ENCODE assay signal across 25 mouse cellular contexts in the genomic region with DNA sequence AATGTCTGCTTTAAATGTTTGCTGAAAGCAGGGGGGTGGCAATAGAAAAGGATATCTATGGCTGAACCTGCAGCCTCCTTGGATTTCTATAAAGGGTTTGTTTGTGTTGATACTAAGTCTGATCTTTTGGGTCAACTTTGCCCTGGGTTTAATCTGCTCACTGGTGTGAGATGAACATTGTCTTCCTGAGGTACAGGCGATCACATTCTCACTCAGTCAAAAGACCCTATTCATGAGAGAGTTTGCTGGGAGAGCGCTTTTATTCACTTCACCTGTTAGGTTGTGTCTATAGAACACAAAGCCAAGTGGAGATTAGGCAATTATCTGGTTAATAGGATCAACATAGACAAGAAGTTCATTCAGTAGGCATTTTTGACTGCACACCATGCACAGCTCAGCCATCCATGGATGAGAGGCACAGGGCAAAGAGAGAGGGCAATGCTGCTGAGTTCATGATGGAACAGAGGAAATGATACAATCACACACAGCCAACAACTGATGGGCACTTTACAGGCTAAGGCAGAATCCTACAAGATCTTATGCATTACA.
DNase-seq lines count a peak whose midpoint lies in the region; ATAC-seq and TF ChIP-seq lines count a peak whose summit lies in the region.
"Had no signal": no experiment of that assay in that cellular context is flagged by ENCODE, and none has a peak within 500 bp of the region (broad histone marks: within the 10 kb centered on the region; RNA-seq: fewer than 3 reads in every experiment).

No protein-coding gene starts in this region.

- H3K27ac ChIP-seq in forebrain, embryonic 10.5 days: no peak overlapping the region
- no peak overlapping the region for H3K27ac ChIP-seq in forebrain, embryonic 13.5 days
- H3K27ac ChIP-seq in midbrain, embryonic 13.5 days: peak overlapping the region; percentile 8; the same call in 1 of the 2 replicates
- H3K27ac ChIP-seq in thymus, adult 2 months (ENCODE audit: control insufficient read depth, insufficient read depth, low read length): no peak overlapping the region
- H3K27ac ChIP-seq: heart, embryonic 13.5 days; hindbrain, embryonic 14.5 days; limb, embryonic 12.5 days; liver, embryonic 15.5 days; neural tube, embryonic 13.5 days had no signal

- WGBS in forebrain, embryonic 10.5 days: 9% methylated on average over 2 of the region's 2 CpGs
- 4% methylated on average over 2 of the region's 2 CpGs for WGBS in forebrain, embryonic 13.5 days
- 7% methylated on average over 2 of the region's 2 CpGs for whole genome bisulfite sequencing in midbrain, embryonic 13.5 days
- WGBS in thymus, adult 2 months: 88% methylated on average over 2 of the region's 2 CpGs

- no peak for TF ChIP-seq CTCF in thymus, adult 2 months (IDR thresholded peaks at IDR 0.05; ENCODE audit: borderline replicate concordance, control insufficient read depth, extremely low read depth, insufficient read depth, low read length, poor library complexity)

- no peaks in the 10 kb centered on the region for H3K36me3 ChIP-seq in forebrain, embryonic 10.5 days (replicated peaks)
- H3K36me3 ChIP-seq in forebrain, embryonic 13.5 days (ENCODE audit: poor library complexity, severe bottlenecking): no peaks in the 10 kb centered on the region
- H3K36me3 ChIP-seq in midbrain, embryonic 13.5 days: no peaks in the 10 kb centered on the region
- H3K36me3 ChIP-seq in thymus, adult 2 months (ENCODE audit: control insufficient read depth, insufficient read depth, low read length): no peaks in the 10 kb centered on the region
- H3K36me3 ChIP-seq: heart, embryonic 13.5 days; limb, embryonic 12.5 days; liver, embryonic 15.5 days; neural tube, embryonic 13.5 days had no signal

- TF ChIP-seq POLR2A in thymus, adult 2 months (IDR thresholded peaks at IDR 0.05; ENCODE audit: control insufficient read depth, extremely low read depth, insufficient read depth, low read length, poor library complexity): no peak

- H3K9me3 ChIP-seq in forebrain, embryonic 10.5 days: no peaks in the 10 kb centered on the region
- no peaks in the 10 kb centered on the region for H3K9me3 ChIP-seq in forebrain, embryonic 13.5 days (replicated peaks)
- no peaks in the 10 kb centered on the region for H3K9me3 ChIP-seq in midbrain, embryonic 13.5 days
- H3K9me3 ChIP-seq: heart, embryonic 13.5 days; limb, embryonic 12.5 days; liver, embryonic 15.5 days; neural tube, embryonic 13.5 days had no signal

- ATAC-seq in forebrain, embryonic 13.5 days: no peak
- ATAC-seq in midbrain, embryonic 13.5 days: peak; percentile 54
- ATAC-seq: intestine, postnatal 0 days; Patski had no signal

- H3K4me2 ChIP-seq in forebrain, embryonic 13.5 days: no peak overlapping the region
- no peak overlapping the region for H3K4me2 ChIP-seq in midbrain, embryonic 13.5 days (replicated peaks)
- H3K4me2 ChIP-seq: heart, embryonic 13.5 days; hindbrain, embryonic 14.5 days; limb, embryonic 12.5 days; liver, embryonic 15.5 days; lung, embryonic 14.5 days; neural tube, embryonic 13.5 days had no signal

- H3K4me3 ChIP-seq in forebrain, embryonic 10.5 days: no peak overlapping the region
- H3K4me3 ChIP-seq in forebrain, embryonic 13.5 days: no peak overlapping the region
- no peak overlapping the region for H3K4me3 ChIP-seq in midbrain, embryonic 13.5 days (replicated peaks)
- H3K4me3 ChIP-seq in thymus, adult 2 months (ENCODE audit: control insufficient read depth, insufficient read depth, low read length): no peak overlapping the region
- H3K4me3 ChIP-seq: heart, embryonic 13.5 days; limb, embryonic 12.5 days; liver, embryonic 15.5 days; neural tube, embryonic 13.5 days had no signal

- peaks cover 98% of the 10 kb centered on the region for H3K27me3 ChIP-seq in forebrain, embryonic 10.5 days (ENCODE audit: poor library complexity, severe bottlenecking)
- H3K27me3 ChIP-seq in forebrain, embryonic 13.5 days: peaks cover 50% of the 10 kb centered on the region
- peaks cover 34% of the 10 kb centered on the region for H3K27me3 ChIP-seq in midbrain, embryonic 13.5 days
- no peaks in the 10 kb centered on the region for H3K27me3 ChIP-seq in thymus, adult 2 months (ENCODE audit: control insufficient read depth, insufficient read depth, low read length)
- H3K27me3 ChIP-seq: heart, embryonic 13.5 days; limb, embryonic 12.5 days; liver, embryonic 15.5 days; neural tube, embryonic 13.5 days had no signal

- H3K4me1 ChIP-seq in forebrain, embryonic 10.5 days: peaks cover 29% of the 10 kb centered on the region
- H3K4me1 ChIP-seq in forebrain, embryonic 13.5 days: peaks cover 15% of the 10 kb centered on the region; the same call in 1 of the 2 replicates
- H3K4me1 ChIP-seq in midbrain, embryonic 13.5 days (replicated peaks): peaks cover 25% of the 10 kb centered on the region
- H3K4me1 ChIP-seq in thymus, adult 2 months (replicated peaks; ENCODE audit: control insufficient read depth, insufficient read depth, low read length): no peaks in the 10 kb centered on the region
- H3K4me1 ChIP-seq: heart, embryonic 13.5 days; limb, embryonic 12.5 days; liver, embryonic 15.5 days; neural tube, embryonic 13.5 days had no signal

- no peak overlapping the region for H3K9ac ChIP-seq in forebrain, embryonic 13.5 days
- no peak overlapping the region for H3K9ac ChIP-seq in midbrain, embryonic 13.5 days (replicated peaks)
- H3K9ac ChIP-seq: heart, embryonic 13.5 days; hindbrain, embryonic 14.5 days; limb, embryonic 12.5 days; liver, embryonic 15.5 days; lung, embryonic 14.5 days; neural tube, embryonic 13.5 days had no signal

- peak; percentile 25 for DNase-seq in forebrain, embryonic 10.5 days (ENCODE audit: extremely low spot score, low spot score)
- peak; percentile 37 for DNase-seq in embryo, embryonic 10.5 days (ENCODE audit: low spot score)
- peak; percentile 64 for DNase-seq in retina, postnatal 1 day
- no peak for DNase-seq in thymus, adult 2 months
- DNase-seq in urinary bladder, postnatal 10 days (ENCODE audit: low spot score): no peak
- DNase-seq: adrenal gland, postnatal 10 days; cerebellum, adult 11 months; cerebellum, adult 9-10 months; cerebellum, postnatal 36 days; heart, postnatal 10 days; kidney, adult 9 months; kidney, postnatal 10 days; lung, embryonic 14.5 days; lung, postnatal 14 days; right cerebral cortex, postnatal 25 days; thymus, postnatal 25 days had no signal

Comparison
In these comparisons a context has a peak if more than half of its experiments do, and no peak if none do; other contexts are left out.
1. DNase-seq: peak in forebrain, embryonic 10.5 days (single experiment), embryo, embryonic 10.5 days (single experiment) and retina, postnatal 1 day (single experiment); none in thymus, adult 2 months (single experiment) and urinary bladder, postnatal 10 days (single experiment).